Mouse (Mus musculus) adrenal gland, adult 8-10 months (tissue): ENCODE measurements around the gene Dtx4. TPM values are rescaled to one million over a fixed set of nuclear protein-coding genes. Genes with fewer than 3 reads are reported as not detected.

Experiments
- DNase-seq: peaks from one replicate; pipeline ENCODE4 v3.0.0; 2022
- total RNA-seq, 4 experiments: library from RNA; stranded (reverse); gene quantifications; 2 replicates each; pipeline ENCODE4 v1.2.4; 2022

Dtx4 gene
- total RNA-seq, 4 experiments from 2014 or later: 12.6 to 26.3 (median 19.7) TPM

DNA sequence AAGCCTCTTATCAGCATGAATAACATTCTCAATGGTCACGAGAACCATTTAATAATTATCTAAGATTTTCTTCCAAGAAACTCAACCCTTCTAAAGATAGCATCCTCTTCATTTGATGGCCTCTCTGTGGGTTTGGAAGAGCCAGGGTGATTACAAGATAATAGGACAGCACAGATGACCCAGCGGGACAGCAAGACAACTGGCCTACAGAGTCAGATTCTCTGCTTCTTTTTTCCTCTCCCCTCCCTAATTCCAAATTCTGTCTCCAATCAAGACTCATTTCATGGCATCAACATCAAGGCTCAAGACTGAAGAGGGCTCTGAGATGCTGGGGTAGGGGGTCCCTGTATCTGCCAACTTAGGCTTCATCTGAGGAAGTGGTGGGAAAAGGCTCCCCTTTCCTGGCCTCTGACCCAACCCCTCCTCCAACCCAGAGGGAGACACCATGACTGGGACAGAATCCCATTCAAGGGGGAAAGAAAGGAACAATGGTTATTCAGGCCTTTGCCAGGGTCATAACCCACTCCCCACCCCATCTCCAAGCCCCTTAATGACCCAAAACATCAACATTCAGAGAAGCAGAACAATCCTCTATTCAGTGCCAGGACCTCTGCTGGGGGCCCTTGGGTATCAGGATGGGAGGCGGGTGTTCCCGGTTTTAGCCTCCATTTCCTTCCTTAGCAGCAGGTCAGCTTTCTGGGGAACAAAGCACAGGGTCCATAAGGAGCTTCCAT is 7.6 kb downstream of the Dtx4 start:
- DNase-seq: no peak

DNA sequence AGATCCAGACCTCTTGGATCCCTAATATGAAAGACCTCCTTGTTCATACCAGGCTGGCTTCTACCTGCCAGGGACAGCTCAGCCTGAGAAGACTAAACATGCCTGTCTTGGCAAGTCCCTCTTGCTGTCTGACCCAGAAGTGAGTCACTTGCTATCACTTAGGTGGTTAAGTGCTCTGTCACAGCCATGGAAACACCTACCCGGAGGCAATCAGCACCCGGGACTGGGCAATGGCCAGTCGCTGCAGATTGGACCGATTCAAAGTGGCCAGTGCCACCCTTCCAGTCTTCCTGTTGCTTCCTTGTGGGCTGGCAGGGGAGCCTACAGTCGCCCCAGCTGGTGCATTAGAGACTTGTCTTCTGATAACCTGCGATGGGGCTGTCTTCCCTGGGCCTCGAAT is 9.6 kb downstream of the Dtx4 start:
- no peak for DNase-seq

DNA sequence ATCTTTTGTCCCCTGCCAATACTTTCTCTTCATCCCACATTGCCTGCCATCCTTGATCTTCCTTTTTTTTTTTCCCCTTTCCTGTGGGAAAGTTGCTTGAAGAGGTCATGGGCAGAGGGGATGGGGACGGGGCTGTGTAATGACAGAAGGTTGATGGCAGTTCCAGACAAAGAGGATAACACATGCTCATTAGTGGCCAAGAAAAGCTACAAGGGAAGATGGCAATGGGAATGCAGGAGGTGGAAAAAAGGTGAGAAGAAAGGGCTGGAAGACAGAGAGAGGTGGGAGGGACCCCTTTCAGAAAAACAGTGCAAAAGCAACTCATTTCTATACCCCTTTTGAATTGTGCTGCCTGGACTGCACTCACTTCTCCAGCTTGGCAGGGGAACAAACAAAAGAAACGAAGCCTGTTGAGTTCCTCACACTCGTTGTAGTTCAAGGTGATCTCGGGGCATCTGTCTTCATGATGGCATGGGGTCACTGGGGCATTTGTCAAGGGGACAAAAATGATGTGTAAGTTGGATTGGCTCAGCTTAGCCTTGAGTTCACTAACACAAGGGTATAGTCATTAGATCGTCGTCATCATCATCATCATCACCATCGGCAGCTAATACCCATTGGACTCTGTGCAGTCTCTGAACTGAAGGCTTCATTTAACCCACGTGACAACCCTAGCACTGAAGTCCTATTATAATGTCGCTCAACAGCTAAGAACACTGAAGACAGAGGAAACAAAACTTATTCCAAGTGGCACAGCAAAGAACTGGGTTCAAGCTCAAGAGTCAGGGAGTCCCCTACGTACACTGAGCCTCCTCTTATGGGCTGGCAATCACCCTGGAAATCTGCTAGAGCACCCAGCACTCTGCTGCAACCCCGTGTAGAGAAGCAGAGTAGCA is 11.3 kb downstream of the Dtx4 start:
- peak; percentile 73 for DNase-seq

- no peak for DNase-seq
Measured at GRCm38 (mm10) chr19:12488969-12489674, 12.1 kb downstream of the Dtx4 start.

GRCm38 (mm10) chr19:12488205-12488966 is 12.9 kb downstream of the Dtx4 start:
- DNase-seq: no peak

GRCm38 (mm10) chr19:12487511-12488204 is 13.6 kb downstream of the Dtx4 start:
- DNase-seq: no peak

DNA sequence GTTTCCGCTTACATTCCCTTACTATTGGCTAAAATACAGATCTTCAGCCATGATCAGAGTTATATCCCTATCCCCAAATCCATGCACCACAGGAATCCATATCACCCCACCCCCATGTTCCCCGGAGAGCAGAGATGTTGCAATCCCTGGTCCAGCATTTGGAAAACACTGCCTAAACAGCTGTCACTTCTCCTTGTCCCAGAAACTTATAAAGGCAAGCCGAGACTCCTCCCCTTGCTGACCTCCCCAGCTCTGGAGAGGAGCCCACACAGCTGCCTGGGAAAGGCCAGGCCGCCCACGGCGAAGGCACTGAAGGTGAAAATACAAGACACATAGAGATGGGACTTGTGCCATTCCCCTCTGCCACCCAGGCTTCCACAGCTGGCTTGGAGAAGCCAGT is 14.4 kb downstream of the Dtx4 start:
- peak; percentile 88 for DNase-seq

DNA sequence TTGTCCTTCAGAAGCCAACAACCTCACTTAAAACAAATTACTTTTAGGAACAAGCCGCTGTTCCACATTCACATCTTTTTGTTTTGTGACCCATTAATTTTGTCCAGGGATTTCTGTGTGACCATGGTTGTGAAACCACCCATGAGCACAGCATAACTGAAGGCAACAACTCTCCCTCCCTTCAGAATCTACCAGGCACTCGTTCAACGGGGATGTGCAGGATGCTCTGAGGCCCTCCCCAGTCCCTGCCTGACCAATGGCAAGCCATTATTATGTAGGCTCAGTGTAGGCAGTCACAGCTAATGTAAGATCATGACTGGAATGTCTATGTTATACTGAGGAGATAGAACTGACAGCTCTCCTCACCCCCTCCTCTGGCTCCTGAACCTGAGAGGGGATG is 15.6 kb downstream of the Dtx4 start:
- no peak for DNase-seq

GRCm38 (mm10) chr19:12485223-12485622 is 16.0 kb downstream of the Dtx4 start:
- no peak for DNase-seq

- no peak for DNase-seq
Measured at GRCm38 (mm10) chr19:12484210-12484609, 17.0 kb downstream of the Dtx4 start.

DNA sequence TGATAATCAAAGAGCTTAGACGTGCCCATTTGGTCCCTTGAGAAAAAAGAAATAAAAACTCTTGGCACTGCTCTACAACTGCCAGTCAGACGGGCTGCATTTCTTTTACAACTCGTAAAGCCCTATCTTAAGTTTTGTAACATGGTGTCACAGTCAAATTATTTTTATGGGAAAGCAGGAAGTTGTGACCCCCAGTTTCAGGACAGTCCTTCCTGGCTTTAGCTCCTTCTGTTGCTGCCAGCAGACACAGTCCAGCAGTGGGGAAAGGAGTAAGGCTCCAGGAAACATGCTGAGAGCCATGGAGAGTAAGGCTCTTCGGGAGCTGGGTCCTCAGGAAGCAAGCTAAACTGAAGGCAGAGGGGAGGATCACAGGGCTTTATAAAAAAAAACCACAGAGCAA is 17.5 kb downstream of the Dtx4 start:
- DNase-seq: no peak

GRCm38 (mm10) chr19:12478369-12478768 is 22.9 kb downstream of the Dtx4 start:
- no peak for DNase-seq

- no peak for DNase-seq
Measured at GRCm38 (mm10) chr19:12476721-12477270, 24.5 kb downstream of the Dtx4 start.

DNA sequence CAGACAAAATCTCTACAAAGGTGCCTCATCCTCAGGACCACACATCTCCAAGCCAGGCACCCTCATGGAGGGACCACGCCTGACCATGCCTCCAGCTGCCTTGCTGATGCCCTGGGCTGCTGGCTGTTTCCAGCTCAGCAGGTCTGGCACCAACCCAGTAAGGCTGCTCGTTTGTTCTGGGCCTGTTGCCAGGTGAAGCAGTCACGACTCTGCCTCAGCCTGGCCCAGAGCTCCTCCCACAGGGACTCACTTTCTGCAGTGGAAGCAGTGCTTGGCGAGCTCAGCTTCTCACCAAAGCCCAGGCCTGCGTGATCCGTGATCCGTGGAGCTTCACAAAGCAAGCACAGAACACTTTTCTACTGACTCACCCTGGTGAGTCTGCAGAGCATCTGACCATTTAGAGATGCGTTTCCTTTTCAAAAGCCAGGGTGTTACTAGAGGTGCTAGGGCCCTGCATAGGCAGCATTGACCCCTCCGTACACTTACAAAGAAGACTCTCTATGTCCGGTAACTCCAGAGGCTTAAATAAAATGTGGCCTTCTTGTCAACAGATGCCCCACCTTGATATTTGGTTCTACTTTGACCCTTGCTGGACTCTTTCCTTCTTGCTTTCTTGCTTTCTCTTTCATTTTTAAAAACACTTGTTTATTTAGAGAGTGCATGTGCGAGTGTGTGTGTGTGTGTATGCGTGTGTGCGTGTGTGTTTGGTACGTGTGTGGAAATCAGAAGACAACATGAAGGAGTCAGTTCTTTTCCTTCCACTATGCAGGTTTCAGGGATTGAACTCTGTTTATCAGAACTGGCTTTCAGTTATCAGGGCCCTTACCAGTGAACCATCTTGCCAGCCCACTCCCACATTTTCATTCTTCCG is 25.6 kb downstream of the Dtx4 start:
- peak; percentile 92 for DNase-seq

GRCm38 (mm10) chr19:12473951-12474350 is 27.3 kb downstream of the Dtx4 start:
- DNase-seq: no peak

- no peak for DNase-seq
Measured at GRCm38 (mm10) chr19:12473201-12473641, 28.0 kb downstream of the Dtx4 start.

DNA sequence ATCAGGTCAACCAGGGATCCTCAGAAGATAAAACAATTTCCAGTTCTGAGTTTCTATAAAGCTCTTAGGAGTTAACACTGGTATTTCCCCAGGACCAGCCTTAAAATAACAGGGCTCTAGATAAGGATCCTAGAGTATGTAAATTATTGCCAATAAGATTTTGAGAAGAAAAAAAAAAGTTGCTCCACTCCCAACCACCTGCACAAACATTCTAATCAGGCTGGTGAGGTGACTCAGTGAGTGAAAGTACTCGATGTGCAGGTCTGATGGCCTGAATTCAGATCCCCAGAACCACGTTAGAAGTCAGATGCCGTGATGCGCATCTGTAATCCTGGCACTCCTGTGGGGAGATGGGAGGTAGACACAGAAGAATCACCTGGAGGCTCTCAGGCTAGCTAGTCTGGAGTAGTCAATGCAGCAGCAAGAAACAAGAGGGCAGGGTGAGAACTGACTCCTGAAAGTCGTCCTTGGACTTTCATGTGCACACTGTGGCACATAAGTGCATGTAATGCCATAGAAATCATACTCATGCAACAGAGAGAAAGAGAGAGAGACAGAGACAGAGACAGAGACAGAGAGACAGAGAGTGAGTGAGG is 28.8 kb downstream of the Dtx4 start:
- DNase-seq: no peak

- DNase-seq: no peak
Measured at GRCm38 (mm10) chr19:12471866-12472265, 29.4 kb downstream of the Dtx4 start.

DNA sequence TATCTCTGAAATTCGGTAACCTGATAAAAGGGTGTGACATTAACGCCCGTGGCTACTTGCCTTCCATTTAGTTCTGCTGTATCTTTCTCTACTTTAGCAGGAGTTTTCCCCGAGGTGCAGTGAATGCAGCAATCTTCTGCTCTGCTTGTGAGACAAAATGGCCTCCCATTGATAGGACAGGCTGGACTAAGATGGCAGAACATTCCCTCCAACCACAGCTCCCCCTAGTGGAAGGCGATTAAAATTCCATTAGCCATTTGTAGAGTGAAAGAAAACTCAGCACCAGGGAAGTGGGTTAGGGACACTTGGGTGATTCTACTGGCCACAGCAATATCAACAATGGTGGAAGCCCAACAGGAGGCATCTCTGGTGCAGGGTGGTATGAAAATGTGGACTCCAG is 33.8 kb downstream of the Dtx4 start:
- no peak for DNase-seq

GRCm38 (mm10) chr19:12466204-12466603 is 35.0 kb downstream of the Dtx4 start:
- no peak for DNase-seq
